Mouse (Mus musculus) liver, postnatal 0 days (tissue): Measurements from ENCODE around the gene A030005L19Rik. TPM values are rescaled to one million over a fixed set of nuclear protein-coding genes. Genes with fewer than 3 reads are reported as not detected.

Source experiments
- ATAC-seq: fragments of 200-750 bp; cut with Nextera tagmentation; 2 replicates; pipeline ENCODE4 v1.8.0; 2017; ENCODE audit warnings: mild to moderate bottlenecking, moderate library complexity
- DNase-seq: peaks from one replicate; pipeline ENCODE4 v3.0.0-alpha.2; 2016
- H3K27ac ChIP-seq: fragments of 300-500 bp; sonication (generic); 2 replicates; pipeline ENCODE4 v1.5.1; 2014; ENCODE audit warnings: antibody characterized with exemption, moderate library complexity, mild to moderate bottlenecking, low read depth
- H3K27me3 ChIP-seq: fragments of 300-500 bp; sonication (generic); 2 replicates; pipeline ENCODE4 v1.6.1; 2014; ENCODE audit warnings: low read length, control low read depth, mixed read lengths; ENCODE audit not compliant: insufficient read depth
- H3K36me3 ChIP-seq: fragments of 300-500 bp; sonication (generic); replicated peaks from 2 replicates; pipeline ENCODE4 v1.6.1; 2014; ENCODE audit warnings: mild to moderate bottlenecking, control low read depth, low read length, moderate library complexity, mixed read lengths; ENCODE audit not compliant: insufficient read depth
- H3K4me1 ChIP-seq: fragments of 300-500 bp; sonication (generic); 2 replicates; pipeline ENCODE4 v1.6.1; 2014; ENCODE audit warnings: antibody characterized with exemption, mild to moderate bottlenecking, control low read depth; ENCODE audit not compliant: insufficient read depth
- H3K4me2 ChIP-seq: fragments of 300-500 bp; sonication (generic); 2 replicates; pipeline ENCODE4 v1.6.1; 2014; ENCODE audit warnings: low read depth, mild to moderate bottlenecking, low read length, moderate library complexity, mixed read lengths
- H3K4me3 ChIP-seq: fragments of 300-500 bp; sonication (generic); 2 replicates; pipeline ENCODE4 v1.5.1; 2014; ENCODE audit warnings: low read depth, low read length
- H3K9ac ChIP-seq: fragments of 300-500 bp; sonication (generic); replicated peaks from 2 replicates; pipeline ENCODE4 v1.6.1; 2014; ENCODE audit warnings: mild to moderate bottlenecking, moderate library complexity
- H3K9me3 ChIP-seq: fragments of 300-500 bp; sonication (generic); 2 replicates; pipeline ENCODE4 v1.6.1; 2016; ENCODE audit warnings: mild to moderate bottlenecking, control low read depth, low read length, mixed read lengths
- CTCF ChIP-seq: sonication (generic); IDR thresholded peaks from 2 replicates; pipeline ENCODE4 v1.5.1; 2016; ENCODE audit warnings: antibody characterized with exemption, low read depth
- EP300 ChIP-seq: IDR thresholded peaks from 2 replicates; pipeline ENCODE4 v1.6.1; 2016; ENCODE audit warnings: antibody characterized with exemption, low read depth, mild to moderate bottlenecking
- WGBS: fragments of 180-500 bp; shearing (Covaris S2); extraction: QIAGEN DNeasy Blood & Tissue Kit; methylation state at CpG from one replicate; pipeline ENCODE4 v1.1.7; 2014; ENCODE audit not compliant: insufficient replicate concordance; 5-methylcytosine and 5-hydroxymethylcytosine counted together
- polyA plus RNA-seq: library from polyadenylated mRNA; unstranded; fragments of >200 nt; fragmentation: Nextera tagmentation; extraction: Ambion mirVana; gene quantifications from 2 replicates; pipeline ENCODE4 v1.2.1, GENCODE M21; 2015

The A030005L19Rik gene
- polyA plus RNA-seq: not detected in 2 replicates

DNA sequence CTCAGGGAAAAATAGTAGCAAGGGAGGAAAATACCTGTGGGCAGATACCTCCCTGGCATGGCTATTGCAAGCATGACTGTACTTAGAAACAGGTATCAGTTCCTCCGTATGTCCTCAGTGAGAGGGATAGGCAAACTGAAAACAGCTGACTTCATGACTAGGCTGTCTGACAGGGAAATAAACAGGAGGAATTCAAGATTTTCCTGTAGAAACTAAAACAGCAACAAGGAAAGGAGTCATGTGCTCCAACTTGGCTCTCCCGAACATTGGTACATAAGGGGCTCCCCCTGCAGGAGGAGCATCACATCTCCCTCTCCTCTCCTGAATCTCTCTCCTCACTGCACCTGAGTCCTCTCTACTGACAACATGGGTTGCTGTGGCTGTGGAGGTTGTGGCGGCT, at the start of gene A030005L19Rik:
Gene A030005L19Rik, plus strand, starts transcription at position 301 of the 400 bp plus-strand sequence.
- Histone ChIP-seq H3K4me2 (no peak within 1 kb of the TSS), H3K27ac (no peak within 1 kb of the TSS), H3K9me3 (no peaks in the 10 kb centered on the region), H3K4me1 (no peaks in the 10 kb centered on the region), H3K4me3 (no peak within 1 kb of the TSS), H3K36me3 (no peaks in the 10 kb centered on the region), H3K9ac (no peak within 1 kb of the TSS), H3K27me3 (no peaks in the 10 kb centered on the region)
- WGBS: 83% methylated on average over 3 of the region's 3 CpGs
- DNase-seq (no peak), ATAC-seq (no peak)
- TF ChIP-seq CTCF (peak; percentile 46), EP300 (no peak)

DNA sequence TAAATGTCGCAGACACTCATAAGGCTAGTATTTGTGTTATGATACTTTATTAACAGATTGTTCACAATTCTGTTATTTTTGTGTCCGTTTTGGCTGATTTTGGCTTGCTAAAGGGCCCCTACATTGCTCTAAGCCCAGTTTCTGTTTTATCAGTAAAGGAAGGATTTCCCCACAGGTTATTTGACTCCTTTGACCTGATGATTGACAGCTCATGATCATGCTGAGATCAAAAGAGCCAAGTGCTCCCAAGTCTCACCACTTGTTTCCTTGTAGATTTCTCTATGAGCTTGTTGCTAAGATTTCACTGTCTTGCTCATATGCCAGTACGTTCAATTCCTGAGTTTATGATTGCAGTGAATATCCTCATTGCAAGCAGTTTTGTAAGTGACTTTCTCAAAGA, 42.9 kb upstream of the A030005L19Rik start:
- DNase-seq (no peak), ATAC-seq (no peak)
- Histone ChIP-seq H3K9me3 (no peaks in the 10 kb centered on the region), H3K9ac (no peak overlapping the region), H3K4me3 (no peak overlapping the region), H3K27me3 (no peaks in the 10 kb centered on the region), H3K27ac (no peak overlapping the region), H3K4me1 (0 out of 2 replicates have a peak, but pooled peaks cover 4% of the 10 kb centered on the region), H3K36me3 (peaks cover 22% of the 10 kb centered on the region), H3K4me2 (no peak overlapping the region)
- TF ChIP-seq EP300 (no peak), CTCF (no peak)
- 88% methylated on average over 3 of the region's 3 CpGs for WGBS

DNA sequence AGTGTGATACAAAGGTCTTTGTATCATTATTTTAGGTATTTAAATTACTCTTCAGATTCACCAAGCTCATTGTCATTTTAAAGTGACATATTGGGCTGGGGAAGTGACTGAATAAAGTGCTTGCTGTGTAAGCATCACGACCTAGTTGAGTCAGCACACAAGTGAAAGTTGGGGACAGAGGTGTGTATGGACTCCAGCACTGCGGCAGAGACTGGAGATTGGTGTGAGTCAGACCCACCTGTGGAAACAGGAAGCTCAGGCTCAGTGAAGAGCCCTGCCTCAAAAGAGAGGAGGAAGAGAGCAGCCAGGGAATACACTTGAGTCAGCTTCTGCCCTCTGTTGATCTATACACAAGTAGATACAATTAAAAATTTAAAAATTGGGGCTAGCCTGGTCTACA, 34.0 kb upstream of the A030005L19Rik start:
- Histone ChIP-seq H3K27me3 (no peaks in the 10 kb centered on the region), H3K36me3 (peaks cover 55% of the 10 kb centered on the region), H3K4me1 (no peaks in the 10 kb centered on the region), H3K9me3 (no peaks in the 10 kb centered on the region), H3K4me2 (no peak overlapping the region), H3K4me3 (no peak overlapping the region), H3K9ac (no peak overlapping the region), H3K27ac (no peak overlapping the region)
- no peak for TF ChIP-seq EP300
- TF ChIP-seq CTCF: no peak
- DNase-seq: no peak
- WGBS: 72% methylated on average over 2 of the region's 2 CpGs
- ATAC-seq: no peak

DNA sequence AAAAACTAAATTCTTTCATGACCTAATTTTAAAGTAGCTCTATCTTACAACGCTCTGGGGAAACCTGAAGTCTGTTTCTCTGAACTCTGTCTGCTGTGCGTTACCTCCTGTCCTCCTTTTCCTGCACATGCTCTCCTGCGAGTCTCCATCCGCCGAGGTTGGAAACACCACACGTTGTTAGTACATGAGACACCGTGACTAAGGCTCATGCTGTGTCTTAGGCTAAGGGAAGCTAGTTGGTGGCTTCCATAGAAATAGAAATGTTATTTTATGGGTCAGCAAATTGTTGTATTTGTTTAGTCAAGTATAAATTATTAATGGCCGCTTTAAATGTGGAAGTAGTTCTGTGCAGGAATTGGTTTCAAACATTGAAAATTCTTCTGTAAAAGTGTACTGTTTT, 32.9 kb upstream of the A030005L19Rik start:
- H3K9me3 ChIP-seq: no peaks in the 10 kb centered on the region
- ATAC-seq: no peak
- H3K4me1 ChIP-seq: no peaks in the 10 kb centered on the region
- no peak overlapping the region for H3K4me3 ChIP-seq
- H3K36me3 ChIP-seq: peaks cover 64% of the 10 kb centered on the region
- no peak overlapping the region for H3K9ac ChIP-seq
- H3K27me3 ChIP-seq: no peaks in the 10 kb centered on the region
- H3K4me2 ChIP-seq: no peak overlapping the region
- no peak for DNase-seq
- no peak overlapping the region for H3K27ac ChIP-seq
- WGBS: 94% methylated on average over 8 of the region's 8 CpGs
- TF ChIP-seq EP300 (no peak), CTCF (no peak)

DNA sequence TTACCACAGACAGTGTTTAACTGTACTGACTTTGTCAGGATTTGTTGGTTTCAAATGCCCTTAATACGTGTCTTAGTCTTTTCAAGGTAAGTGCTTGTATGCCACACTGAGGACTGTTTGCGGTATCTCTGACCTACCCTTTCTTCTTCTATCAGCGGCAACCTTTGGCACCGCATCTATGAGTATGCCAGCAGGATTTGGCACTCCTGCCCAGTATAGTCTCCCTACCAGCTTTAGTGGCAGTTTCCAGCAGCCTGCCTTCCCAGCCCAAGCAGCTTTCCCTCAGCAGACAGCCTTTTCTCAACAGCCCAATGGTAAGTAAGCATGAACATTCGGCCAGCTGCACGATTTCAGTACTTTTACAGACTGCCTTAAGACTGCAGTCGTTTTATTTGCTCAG, 19.9 kb upstream of the A030005L19Rik start:
- no peak overlapping the region for H3K4me2 ChIP-seq
- WGBS: 93% methylated on average over 7 of the region's 7 CpGs
- TF ChIP-seq CTCF: no peak
- no peak for TF ChIP-seq EP300
- H3K27ac ChIP-seq: no peak overlapping the region
- no peak overlapping the region for H3K9ac ChIP-seq
- DNase-seq (no peak), ATAC-seq (no peak)
- H3K27me3 ChIP-seq: no peaks in the 10 kb centered on the region
- H3K4me1 ChIP-seq: no peaks in the 10 kb centered on the region
- no peak overlapping the region for H3K4me3 ChIP-seq
- no peaks in the 10 kb centered on the region for H3K9me3 ChIP-seq
- peaks cover 59% of the 10 kb centered on the region for H3K36me3 ChIP-seq

DNA sequence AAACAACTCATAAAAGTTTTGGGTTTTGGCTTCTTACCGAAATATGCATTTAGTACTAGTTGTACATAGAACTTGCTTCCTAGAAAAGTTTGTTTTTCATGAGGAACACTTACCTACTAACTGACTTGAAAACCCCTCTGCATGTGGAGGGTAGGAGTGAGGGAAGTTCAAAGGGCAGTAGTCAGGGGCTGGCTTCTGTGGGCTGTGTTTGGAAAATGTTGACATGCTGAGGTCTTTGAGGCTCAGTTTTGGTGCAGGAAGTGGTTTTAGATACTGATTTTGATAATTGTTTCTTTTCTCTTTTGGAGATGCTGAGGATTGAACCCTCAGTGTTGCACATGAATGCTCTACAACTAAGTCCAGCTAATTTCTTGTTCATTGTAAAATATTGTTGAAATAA, 12.6 kb upstream of the A030005L19Rik start:
- 87% methylated on average over 1 of the region's 1 CpGs for WGBS
- H3K4me1 ChIP-seq: no peaks in the 10 kb centered on the region
- H3K4me3 ChIP-seq: no peak overlapping the region
- DNase-seq (no peak), ATAC-seq (no peak)
- H3K9me3 ChIP-seq: no peaks in the 10 kb centered on the region
- H3K27me3 ChIP-seq: no peaks in the 10 kb centered on the region
- no peak overlapping the region for H3K4me2 ChIP-seq
- TF ChIP-seq EP300: no peak
- no peak for TF ChIP-seq CTCF
- H3K9ac ChIP-seq: no peak overlapping the region
- H3K27ac ChIP-seq: no peak overlapping the region
- H3K36me3 ChIP-seq: peaks cover 47% of the 10 kb centered on the region

DNA sequence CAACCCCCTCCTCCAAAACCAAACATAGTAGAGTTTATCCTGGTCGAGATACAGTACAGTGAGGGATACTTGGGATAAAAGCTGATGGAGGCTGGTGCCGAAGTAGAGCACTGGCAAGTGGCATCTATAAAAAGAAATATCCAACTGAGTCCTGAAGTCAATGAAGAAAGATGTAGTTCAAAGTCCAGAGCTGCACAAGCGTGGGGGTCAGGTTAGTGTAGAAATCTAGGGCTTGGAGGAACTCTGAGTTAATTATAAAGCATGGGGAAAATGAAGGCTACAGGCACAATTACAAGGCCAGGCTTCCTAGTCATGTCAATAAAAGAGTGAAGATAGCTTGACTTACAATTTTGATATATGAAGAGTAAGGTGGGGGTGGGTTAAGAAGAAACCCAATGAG, 11.9 kb upstream of the A030005L19Rik start:
- Histone ChIP-seq H3K9me3 (no peaks in the 10 kb centered on the region), H3K4me1 (no peaks in the 10 kb centered on the region), H3K9ac (no peak overlapping the region), H3K4me2 (no peak overlapping the region), H3K36me3 (peaks cover 46% of the 10 kb centered on the region), H3K27ac (no peak overlapping the region), H3K27me3 (no peaks in the 10 kb centered on the region), H3K4me3 (no peak overlapping the region)
- TF ChIP-seq EP300 (no peak), CTCF (no peak)
- no peak for ATAC-seq
- DNase-seq: no peak
- 86% methylated on average over 3 of the region's 3 CpGs for WGBS
